Mouse (Mus musculus): ENCODE measurements at regions not wholly inside any gene's neighbourhood (a gene's known extent, or its start where the extent isn't known, plus 50 kb on each side); places are given as distances from the start of the nearest gene placed in this dataset.

- DNase-seq, result no peak
These were observed 411.9 kb upstream of the Gm765 start for GRCm38 (mm10) chr6:98754487-98754886.

- DNase-seq, result no peak
These were observed 406.1 kb upstream of the Gm765 start for GRCm38 (mm10) chr6:98748618-98749017.

DNA sequence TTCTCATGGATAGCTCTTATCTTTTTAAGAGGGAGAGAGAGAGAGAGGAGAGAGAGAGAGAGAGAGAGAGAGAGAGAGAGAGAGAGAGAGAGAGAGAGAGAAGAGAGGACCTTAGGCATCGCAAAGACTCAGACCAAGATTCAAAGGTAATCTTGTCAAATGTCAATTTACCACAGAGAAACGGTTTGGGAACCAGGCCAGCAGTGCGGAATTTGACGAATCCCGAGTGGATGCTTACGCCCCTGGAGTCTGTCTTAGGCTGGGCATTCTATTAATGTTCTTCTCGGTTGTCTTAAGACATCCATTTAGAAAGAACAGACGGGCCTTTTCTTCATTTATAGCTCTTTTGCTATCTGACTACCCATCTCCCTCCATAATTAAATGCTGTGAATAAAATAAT lies 404.4 kb upstream of the Gm765 start:
- no peak for DNase-seq

DNA sequence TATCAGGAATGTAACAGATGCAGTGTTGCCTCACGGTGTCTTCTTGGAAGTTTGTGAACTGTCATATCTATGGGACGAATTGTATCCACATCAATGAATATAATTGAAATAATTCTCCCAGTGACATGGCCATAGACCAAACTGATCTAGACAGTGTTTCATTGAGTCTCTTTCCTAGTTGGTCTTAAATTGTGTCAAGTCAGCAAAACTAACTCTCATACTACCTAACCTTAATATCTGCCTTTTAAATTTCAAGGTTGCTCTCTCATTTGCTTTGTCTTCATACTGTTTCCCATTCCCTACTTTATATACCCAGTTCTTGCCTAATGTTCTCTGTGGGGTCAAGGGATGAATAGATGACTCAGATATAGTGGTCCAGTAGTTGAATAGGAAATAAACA lies 397.9 kb upstream of the Gm765 start:
- no peak for DNase-seq

- DNase-seq, result peak; percentile 12
These were observed 388.5 kb upstream of the Gm765 start for GRCm38 (mm10) chr6:98731010-98731530.

DNA sequence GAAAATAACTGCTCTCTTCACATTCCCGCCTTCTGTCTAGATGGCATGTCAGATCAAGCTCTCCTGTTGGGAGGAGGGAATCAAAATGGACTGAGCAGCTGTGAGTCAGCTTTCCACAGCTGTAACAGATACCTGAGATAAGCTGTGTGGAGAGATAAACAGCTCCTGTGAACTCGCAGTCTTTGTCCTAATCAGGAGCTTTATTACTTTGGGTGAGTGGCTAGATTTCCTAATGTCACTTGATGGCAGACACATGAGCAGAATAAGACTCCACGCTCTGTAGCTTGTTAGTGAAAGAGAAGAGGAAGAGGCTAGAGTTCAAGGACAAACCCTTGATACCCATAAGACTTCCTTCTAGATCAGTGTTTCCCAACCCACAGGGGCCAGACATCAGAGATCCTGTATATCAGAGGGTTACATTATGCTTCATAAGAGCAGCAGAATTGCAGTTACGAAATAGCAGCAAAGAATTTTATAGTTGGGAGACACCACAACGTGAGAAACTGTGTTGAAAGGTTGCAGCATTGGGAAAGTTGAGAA lies 384.1 kb upstream of the Gm765 start:
- DNase-seq, result no peak

- no peak for DNase-seq
These were observed 362.5 kb upstream of the Gm765 start for GRCm38 (mm10) chr6:98704887-98705622.

DNA sequence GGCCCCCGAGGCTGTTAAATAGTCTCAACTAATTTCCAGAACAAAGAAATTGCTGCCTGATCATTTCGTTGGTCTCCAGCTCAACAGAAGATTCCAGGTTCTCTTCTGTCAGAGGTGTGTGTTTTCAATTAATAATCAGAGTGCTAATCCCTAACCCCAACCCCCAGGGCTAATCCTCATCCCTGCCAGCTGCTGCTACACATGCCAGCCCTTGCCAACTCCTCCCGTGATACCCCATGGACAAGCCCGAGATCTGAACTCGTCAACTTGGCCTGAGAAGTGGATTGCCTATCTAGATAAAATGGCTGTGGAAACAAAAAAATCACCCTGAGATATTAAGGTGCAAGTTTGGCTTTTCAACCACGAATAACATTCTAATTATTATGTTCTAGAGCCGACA lies 355.0 kb upstream of the Gm765 start:
- no peak for DNase-seq

DNA sequence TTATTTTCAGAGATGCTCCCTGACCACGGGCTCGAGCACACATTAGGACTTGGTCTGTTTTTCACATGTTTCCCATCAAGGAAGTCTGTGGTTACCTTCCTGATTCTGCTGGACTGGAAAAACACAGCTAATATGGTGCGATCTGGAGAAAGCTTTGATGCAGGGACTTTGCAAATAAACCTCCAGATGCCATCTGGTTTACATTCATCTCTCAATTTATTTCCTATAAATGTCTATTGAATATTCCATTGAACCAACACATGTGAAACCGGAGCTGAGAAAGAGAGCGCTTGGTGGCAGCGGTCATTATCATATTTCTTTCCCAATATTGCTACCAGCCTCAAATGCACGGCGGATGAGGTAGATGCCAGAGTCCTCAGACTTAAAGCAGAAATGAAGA lies 350.9 kb upstream of the Gm765 start:
- no peak for DNase-seq

- DNase-seq, result no peak
These were observed 347.6 kb upstream of the Gm765 start for GRCm38 (mm10) chr6:98690133-98690532.

GRCm38 (mm10) chr6:98689395-98689794 lies 346.8 kb upstream of the Gm765 start:
- no peak for DNase-seq

DNA sequence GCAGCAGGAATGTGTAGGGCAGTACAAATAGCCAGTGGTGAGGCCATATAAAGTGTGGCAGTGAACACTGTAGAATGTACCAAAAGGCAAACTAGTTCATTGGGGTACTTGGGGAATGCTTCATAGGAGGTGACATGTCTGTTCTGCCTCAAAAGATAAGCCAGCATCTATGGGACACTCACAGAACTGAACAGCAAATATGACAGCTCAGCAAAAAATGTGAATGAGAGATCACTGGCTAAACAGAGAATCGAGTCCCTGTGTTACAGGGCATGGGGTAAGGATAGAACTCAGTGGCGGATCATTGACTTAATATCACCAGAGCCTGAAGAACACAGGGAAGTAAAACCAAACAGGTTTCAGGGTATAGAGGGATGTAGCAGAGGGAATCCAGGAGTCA lies 346.1 kb upstream of the Gm765 start:
- DNase-seq, result no peak

DNA sequence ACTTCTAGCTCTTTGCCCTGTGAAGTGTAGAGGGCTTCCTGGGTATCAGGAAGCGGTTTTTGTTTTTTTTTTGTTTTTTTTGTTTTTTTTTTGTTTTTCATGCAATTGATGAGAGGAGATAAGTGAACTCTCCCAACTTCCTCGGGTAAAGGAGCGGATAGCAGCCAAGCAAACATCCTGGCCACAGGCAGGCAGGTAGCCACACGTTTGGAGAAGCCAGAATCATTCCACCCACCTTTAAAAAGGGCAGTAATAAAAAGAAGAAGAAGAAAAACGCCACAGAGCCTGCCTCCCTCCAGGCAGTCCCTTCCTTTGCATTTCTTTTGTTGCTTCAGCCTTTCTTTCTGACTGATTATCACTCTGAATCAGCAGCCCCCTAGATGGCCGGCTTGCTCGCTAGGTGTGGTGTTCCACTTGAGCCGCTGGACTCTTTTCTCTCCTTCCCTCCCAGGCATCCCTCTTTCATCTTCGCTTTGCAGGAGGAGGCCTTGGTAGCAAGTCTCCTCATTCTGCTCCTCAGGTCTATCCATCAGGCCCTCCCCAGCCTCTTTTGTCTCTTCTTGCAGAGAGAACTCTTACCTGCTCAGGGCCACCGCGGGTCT lies 323.9 kb upstream of the Gm765 start:
- no peak for DNase-seq

DNA sequence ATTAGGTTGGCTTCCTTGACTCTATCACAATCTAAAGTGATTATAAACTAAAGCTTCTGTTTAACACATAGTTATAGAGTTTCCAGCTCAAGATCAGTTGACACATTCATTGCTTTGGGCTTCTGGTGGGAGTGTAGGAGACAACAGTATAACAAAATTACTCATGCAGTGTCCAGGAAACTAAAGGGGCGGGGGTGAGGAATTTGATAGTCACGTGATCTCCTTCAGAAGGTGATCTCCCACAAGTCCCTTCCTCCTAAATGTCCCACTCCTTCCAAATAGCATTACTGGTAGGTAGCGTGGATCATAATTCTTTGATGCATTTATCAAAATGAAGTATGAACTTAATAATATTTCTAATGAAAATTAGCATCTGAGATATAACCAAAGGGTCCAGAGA lies 309.3 kb upstream of the Gm765 start:
- DNase-seq, result no peak

DNA sequence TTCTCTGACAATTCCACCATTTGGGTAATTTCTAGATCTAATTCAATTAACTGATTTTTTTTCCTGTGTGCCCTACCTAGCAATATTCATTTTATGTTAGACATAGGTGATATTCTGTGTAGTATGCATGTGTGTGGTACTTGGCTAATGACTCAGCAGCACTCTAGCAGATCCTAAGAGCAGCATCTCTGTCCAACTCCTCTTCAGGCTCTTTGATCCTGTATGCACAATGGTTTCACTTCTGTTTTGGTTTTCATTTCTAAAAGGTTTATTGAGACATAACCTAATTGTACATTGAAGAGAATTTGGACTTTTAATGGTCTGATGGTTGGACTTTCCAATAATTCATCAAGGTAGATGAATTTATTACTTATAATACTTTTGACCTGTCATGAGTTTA lies 308.8 kb upstream of the Gm765 start:
- no peak for DNase-seq

DNA sequence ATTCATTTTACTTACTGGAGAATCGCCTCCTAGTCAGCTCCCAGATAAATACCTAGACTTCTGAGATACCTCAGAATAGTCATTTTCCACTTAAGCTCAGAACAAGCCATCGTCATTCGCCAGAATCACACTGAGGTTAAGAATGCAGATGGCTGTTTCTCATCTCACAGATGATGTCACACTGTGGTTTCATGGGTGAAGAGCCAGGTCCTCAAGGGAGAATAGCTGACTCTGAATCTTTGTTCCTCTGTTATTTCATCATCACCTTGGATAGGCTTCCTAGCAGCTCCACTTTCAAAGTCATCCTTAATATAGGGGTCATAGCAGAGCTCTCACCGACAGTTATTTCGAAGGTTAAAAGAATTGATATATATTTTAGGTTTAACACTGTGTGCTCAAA lies 297.8 kb upstream of the Gm765 start:
- DNase-seq, result no peak

DNA sequence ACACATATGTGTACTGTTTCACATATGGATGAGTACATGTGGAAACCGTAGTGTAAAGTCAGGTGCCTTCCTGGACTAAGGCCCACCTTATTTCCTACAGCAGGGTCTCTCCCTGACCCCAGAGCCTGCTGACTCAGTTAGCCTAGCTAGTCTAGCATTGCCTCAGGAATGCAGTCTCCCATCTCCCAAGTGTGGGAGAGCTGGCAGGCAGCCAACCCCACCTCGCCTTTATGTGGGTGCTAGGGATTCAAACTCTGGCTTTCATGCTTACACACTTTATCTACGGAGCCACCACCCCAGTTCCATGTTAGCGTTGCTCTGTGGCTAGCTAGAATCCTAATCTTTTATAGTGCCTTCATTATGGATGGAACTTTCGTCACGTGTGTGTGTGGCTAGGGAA lies 293.3 kb upstream of the Gm765 start:
- no peak for DNase-seq

DNA sequence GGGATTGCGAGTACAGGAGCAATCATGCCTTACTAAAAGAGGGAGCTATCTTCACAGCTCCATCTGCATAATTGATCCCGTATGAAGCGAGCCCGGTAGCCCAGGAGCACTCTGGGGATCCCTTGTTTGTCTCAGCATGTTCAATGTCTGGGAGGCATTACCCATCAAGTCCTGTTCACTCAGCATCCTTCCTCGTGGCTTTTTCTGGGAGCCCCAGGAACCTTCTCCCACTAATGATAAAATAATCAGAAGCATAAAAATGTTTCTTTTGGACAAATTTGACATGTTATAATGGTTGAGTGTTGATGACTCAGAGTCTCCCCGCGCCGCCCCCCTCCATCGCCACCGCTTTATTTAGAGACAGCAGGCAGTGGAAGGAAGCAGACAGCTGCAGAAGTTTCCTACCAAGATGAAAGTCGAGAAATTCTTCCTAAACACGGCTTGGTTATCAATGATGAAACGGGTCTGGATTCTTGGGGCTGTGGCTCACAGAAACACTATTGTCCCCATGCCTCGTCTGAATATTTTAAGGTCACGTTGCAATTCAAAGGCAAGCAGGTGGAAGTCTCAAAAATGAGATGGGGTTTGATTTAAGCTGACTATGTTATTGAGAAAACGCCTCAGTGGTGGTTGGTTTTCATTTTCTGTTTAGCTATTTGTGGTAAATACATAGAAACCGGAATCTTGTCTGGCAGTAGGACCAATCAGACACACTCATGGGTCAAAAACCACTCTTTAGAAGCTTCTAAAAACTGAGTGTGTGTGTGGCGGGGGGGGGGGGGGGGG lies 289.9 kb upstream of the Gm765 start:
- DNase-seq, result no peak

- no peak for DNase-seq
These were observed 288.7 kb upstream of the Gm765 start for GRCm38 (mm10) chr6:98631269-98631668.

GRCm38 (mm10) chr6:98629646-98630045 lies 287.1 kb upstream of the Gm765 start:
- no peak for DNase-seq

DNA sequence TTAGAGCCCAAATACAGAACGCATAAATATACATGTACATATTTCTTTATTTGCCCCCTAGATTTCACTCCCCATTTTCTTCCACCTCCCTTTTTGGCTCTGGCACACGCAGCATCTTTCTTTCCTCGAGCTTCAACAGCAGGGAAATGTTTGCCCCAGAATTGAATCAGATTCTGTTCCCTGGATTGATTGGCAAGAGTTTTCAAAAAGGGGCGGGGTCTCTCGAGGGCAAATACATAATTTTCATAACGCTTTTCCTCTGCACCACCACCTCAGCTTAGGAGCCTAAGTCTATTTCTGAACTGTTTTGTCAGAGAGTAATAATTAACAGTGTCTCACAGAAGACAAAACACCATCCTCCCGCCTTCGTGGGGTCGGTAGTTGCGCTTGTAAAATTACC lies 283.9 kb upstream of the Gm765 start:
- no peak for DNase-seq

DNA sequence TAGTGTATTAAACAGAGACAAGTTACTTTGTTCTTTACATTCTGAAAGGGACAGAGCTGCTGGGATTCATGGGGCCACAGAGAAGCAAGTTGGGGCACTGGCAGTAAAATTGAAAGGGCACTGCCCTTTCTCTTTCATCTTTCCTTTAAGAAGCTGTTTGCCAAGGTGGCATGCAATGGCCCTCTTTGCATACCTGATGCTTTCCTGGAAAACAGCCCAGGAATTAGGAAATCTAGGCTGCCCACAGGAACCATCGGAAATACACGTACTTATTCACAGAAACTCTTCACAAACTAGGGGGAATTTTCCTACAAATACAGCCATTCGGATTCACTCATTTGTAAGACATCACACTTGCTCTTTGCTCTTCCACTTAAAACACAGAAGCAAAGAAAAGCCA lies 278.3 kb upstream of the Gm765 start:
- DNase-seq, result no peak

GRCm38 (mm10) chr6:98613030-98613429 lies 270.5 kb upstream of the Gm765 start:
- DNase-seq, result no peak
